Mouse (Mus musculus): ENCODE data around the gene Rhoj. TPM values are rescaled to one million over a fixed set of nuclear protein-coding genes. Genes with fewer than 3 reads are reported as not detected.

Gene Rhoj
- polyA plus RNA-seq (2012; rRNA removed; ENCODE audit: low replicate concordance) = 63.1 and 128 TPM in 2 replicates

GRCm38 (mm10) chr12:75307961-75308951 lies at the start of gene Rhoj:
Rhoj (plus strand) TSS chr12:75308322.

GRCm38 (mm10) chr12:75416681-75417080 lies 108.6 kb downstream of the Rhoj start, which contains the start of gene Gphb5:
Gphb5 (minus strand) TSS chr12:75416781.

Other genes starting within 250 kb of the Rhoj start
- 0.64 TPM in 1 of 2 replicates, not detected in the other for gene Kcnh5, start 131.0 kb upstream of the Rhoj start, polyA plus RNA-seq (2012; rRNA removed; ENCODE audit: low replicate concordance)
- not detected in 2 replicates for gene Gphb5, start 108.5 kb downstream of the Rhoj start, polyA plus RNA-seq (2012; rRNA removed; ENCODE audit: low replicate concordance)